Mouse (Mus musculus) embryonic facial prominence, embryonic 14.5 days (tissue): ENCODE results near the gene Dmkn. TPM values are rescaled to one million over a fixed set of nuclear protein-coding genes. Genes with fewer than 3 reads are reported as not detected.
"Not testable (repeated sequence)": the region's sequence is repeated elsewhere in the genome, so short reads cannot be mapped to it uniquely, and the experiment has no call there.

Source experiments
- ATAC-seq: fragments of 200-750 bp; cut with Nextera tagmentation; 2 replicates; pipeline ENCODE4 v1.8.0; 2017; ENCODE audit warnings: low read depth, moderate number of reproducible peaks, moderate TSS enrichment
- DNase-seq: peaks from one replicate; pipeline ENCODE4 v3.0.0-alpha.2; 2015; ENCODE audit warnings: low spot score
- H3K27ac ChIP-seq: fragments of 300-500 bp; sonication (generic); replicated peaks from 2 replicates; pipeline ENCODE4 v1.5.1; 2014; ENCODE audit warnings: low read depth, mild to moderate bottlenecking, low read length, moderate library complexity
- H3K27me3 ChIP-seq: fragments of 300-500 bp; sonication (generic); replicated peaks from 2 replicates; pipeline ENCODE4 v1.6.1; 2014; ENCODE audit warnings: low read length; ENCODE audit not compliant: control insufficient read depth, insufficient read depth
- H3K36me3 ChIP-seq: fragments of 300-500 bp; sonication (generic); 2 replicates; pipeline ENCODE4 v1.6.1; 2014; ENCODE audit warnings: low read length, mixed read lengths; ENCODE audit not compliant: control insufficient read depth, insufficient read depth
- H3K4me1 ChIP-seq: fragments of 300-500 bp; sonication (generic); 2 replicates; pipeline ENCODE4 v1.6.1; 2014; ENCODE audit warnings: antibody characterized with exemption, low read length; ENCODE audit not compliant: control insufficient read depth, insufficient read depth
- H3K4me2 ChIP-seq: fragments of 300-500 bp; sonication (generic); 2 replicates; pipeline ENCODE4 v1.6.1; 2014; ENCODE audit warnings: low read depth, mild to moderate bottlenecking, low read length, moderate library complexity, mixed read lengths
- H3K4me3 ChIP-seq: fragments of 300-500 bp; sonication (generic); 2 replicates; pipeline ENCODE4 v1.5.1; 2014; ENCODE audit warnings: low read depth, mild to moderate bottlenecking, low read length
- H3K9ac ChIP-seq: fragments of 300-500 bp; sonication (generic); 2 replicates; pipeline ENCODE4 v1.6.1; 2014; ENCODE audit warnings: low read depth, mild to moderate bottlenecking, low read length, moderate library complexity, mixed read lengths
- H3K9me3 ChIP-seq: fragments of 300-500 bp; sonication (generic); 2 replicates; pipeline ENCODE4 v1.6.1; 2016; ENCODE audit warnings: low read length; ENCODE audit not compliant: control insufficient read depth
- WGBS: fragments of 180-500 bp; shearing (Covaris S2); extraction: QIAGEN DNeasy Blood & Tissue Kit; methylation state at CpG from one replicate; pipeline ENCODE4 v1.1.7; 2014; 5-methylcytosine and 5-hydroxymethylcytosine counted together
- polyA plus RNA-seq: library from polyadenylated mRNA; unstranded; fragments of >200 nt; fragmentation: Nextera tagmentation; extraction: Ambion mirVana; gene quantifications from 2 replicates; pipeline ENCODE4 v1.2.1, GENCODE M21; 2014

Dmkn gene
- polyA plus RNA-seq, 1 experiment from 2014 or later, result 159 TPM

DNA sequence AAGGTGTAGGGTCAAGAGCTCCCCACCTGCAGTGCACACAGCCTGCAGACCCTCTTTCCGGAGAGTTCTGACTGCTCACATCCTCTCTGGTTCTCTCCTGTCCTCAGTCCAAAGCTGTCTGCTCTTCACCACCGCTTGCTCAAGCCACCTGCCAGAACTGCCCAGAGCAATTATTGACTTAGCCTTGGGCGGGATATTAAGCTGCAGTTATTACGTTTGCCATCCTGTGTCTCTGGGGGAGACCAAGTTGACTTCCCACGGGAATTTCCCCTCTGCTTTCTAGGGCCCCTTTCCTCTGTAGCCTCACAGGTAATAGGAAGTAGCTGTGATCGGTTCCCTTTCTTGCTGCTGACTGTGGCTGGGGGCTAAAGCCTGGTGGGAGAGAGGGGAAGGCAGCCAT is 56.6 kb downstream of the Dmkn start:
- no peaks in the 10 kb centered on the region for H3K4me1 ChIP-seq
- no peak overlapping the region for H3K4me2 ChIP-seq
- no peaks in the 10 kb centered on the region for H3K27me3 ChIP-seq
- no peak overlapping the region for H3K27ac ChIP-seq
- 44% methylated on average over 6 of the region's 6 CpGs for WGBS
- no peaks in the 10 kb centered on the region for H3K36me3 ChIP-seq
- no peaks in the 10 kb centered on the region for H3K9me3 ChIP-seq
- no peak overlapping the region for H3K9ac ChIP-seq
- no peak for ATAC-seq
- H3K4me3 ChIP-seq, result no peak overlapping the region
- no peak for DNase-seq

DNA sequence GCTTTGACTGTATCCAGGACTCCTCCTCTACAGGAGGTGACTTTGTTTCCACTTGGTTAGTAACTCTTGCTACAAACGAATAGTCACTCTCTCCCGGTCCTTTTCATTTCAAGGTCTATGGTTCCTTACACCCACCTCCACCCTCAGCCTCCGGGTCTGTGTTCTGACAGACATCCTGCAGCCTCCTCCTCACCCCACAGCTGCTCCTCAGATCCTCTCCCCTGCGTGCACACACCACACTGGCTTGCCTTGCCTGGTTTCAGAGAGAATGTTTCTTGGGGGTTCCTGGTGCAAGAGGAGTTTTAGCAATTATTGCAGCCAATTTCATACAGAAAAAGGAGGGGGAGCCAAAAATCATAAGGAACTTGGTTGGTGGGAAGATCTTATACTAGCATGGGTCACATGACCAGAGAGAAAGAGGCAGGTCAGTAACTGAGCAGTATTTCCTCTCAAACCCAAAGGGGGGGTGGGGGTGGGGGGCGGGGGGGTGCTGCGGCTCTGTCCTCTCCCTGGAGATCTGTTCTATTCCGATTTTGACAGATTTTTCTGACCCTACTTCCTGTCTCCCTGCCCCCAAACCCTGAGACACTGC is 57.4 kb downstream of the Dmkn start:
- DNase-seq (no peak), ATAC-seq (no peak)
- Histone ChIP-seq H3K36me3 (no peaks in the 10 kb centered on the region), H3K9ac (no peak overlapping the region), H3K27ac (no peak overlapping the region), H3K4me3 (no peak overlapping the region), H3K9me3 (no peaks in the 10 kb centered on the region), H3K27me3 (no peaks in the 10 kb centered on the region), H3K4me2 (no peak overlapping the region), H3K4me1 (no peaks in the 10 kb centered on the region)
- 48% methylated on average over 7 of the region's 7 CpGs for WGBS

- DNase-seq, result no peak
- no peak for ATAC-seq
- WGBS, result 72% methylated on average over 5 of the region's 5 CpGs
- H3K36me3 ChIP-seq, result no peaks in the 10 kb centered on the region
- no peaks in the 10 kb centered on the region for H3K27me3 ChIP-seq
- H3K27ac ChIP-seq, result no peak overlapping the region
- no peak overlapping the region for H3K4me3 ChIP-seq
- H3K9me3 ChIP-seq, result no peaks in the 10 kb centered on the region
- H3K4me2 ChIP-seq, result no peak overlapping the region
- H3K4me1 ChIP-seq, result no peaks in the 10 kb centered on the region
- no peak overlapping the region for H3K9ac ChIP-seq
These were observed 58.0 kb downstream of the Dmkn start for GRCm38 (mm10) chr7:30821532-30821931.

- Histone ChIP-seq H3K27ac (no peak within 1 kb of the TSS), H3K9me3 (no peaks in the 10 kb centered on the region), H3K36me3 (no peaks in the 10 kb centered on the region), H3K27me3 (no peaks in the 10 kb centered on the region), H3K4me2 (no peak within 1 kb of the TSS), H3K9ac (no peak within 1 kb of the TSS), H3K4me3 (no peak within 1 kb of the TSS), H3K4me1 (no peaks in the 10 kb centered on the region)
- ATAC-seq (no peak), DNase-seq (no peak)
- WGBS, result 87% methylated on average over 18 of the region's 18 CpGs
These were observed 60.1 kb downstream of the Dmkn start, which contains the start of gene Ffar2 for GRCm38 (mm10) chr7:30823675-30824074. Gene Ffar2 (minus strand): TSS chr7:30823775.

- Histone ChIP-seq H3K9me3 (no peaks in the 10 kb centered on the region), H3K36me3 (no peaks in the 10 kb centered on the region), H3K9ac (no peak overlapping the region), H3K27me3 (no peaks in the 10 kb centered on the region), H3K4me3 (no peak overlapping the region), H3K27ac (no peak overlapping the region), H3K4me2 (no peak overlapping the region), H3K4me1 (no peaks in the 10 kb centered on the region)
- DNase-seq (no peak), ATAC-seq (no peak)
- 96% methylated on average over 3 of the region's 3 CpGs for WGBS
These were observed 60.8 kb downstream of the Dmkn start for GRCm38 (mm10) chr7:30824306-30824705.

GRCm38 (mm10) chr7:30826660-30827059 is 63.1 kb downstream of the Dmkn start:
- Histone ChIP-seq H3K4me2 (no peak overlapping the region), H3K4me1 (no peaks in the 10 kb centered on the region), H3K4me3 (no peak overlapping the region), H3K27ac (no peak overlapping the region), H3K36me3 (no peaks in the 10 kb centered on the region), H3K27me3 (no peaks in the 10 kb centered on the region), H3K9ac (no peak overlapping the region), H3K9me3 (no peaks in the 10 kb centered on the region)
- ATAC-seq (no peak), DNase-seq (no peak)
- 85% methylated on average over 10 of the region's 10 CpGs for WGBS

- H3K9me3 ChIP-seq, result not testable (repeated sequence)
These were observed 65.3 kb downstream of the Dmkn start for GRCm38 (mm10) chr7:30828871-30829270.

DNA sequence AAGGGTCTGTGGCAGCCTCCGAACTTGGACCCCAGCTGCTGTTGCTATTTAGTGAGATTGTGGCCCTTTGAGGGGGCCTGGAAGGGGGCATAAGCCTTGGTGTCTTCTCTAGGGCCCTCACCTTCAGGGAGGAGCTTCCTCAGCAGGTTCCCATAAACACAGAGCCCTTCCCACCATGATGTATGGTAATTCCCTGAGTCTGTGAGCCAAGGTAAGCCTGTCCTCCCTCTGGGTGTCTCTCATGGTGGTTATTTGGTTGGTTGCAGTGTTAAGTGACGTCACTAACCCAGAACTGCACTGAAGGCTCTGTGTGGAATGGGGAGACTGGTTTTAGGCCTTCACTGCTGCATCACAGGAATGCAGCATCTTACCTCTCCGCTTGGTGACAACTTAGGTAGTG is 65.9 kb downstream of the Dmkn start:
- 66% methylated on average over 3 of the region's 3 CpGs for WGBS
- H3K36me3 ChIP-seq, result no peaks in the 10 kb centered on the region
- no peak overlapping the region for H3K4me3 ChIP-seq
- DNase-seq (no peak), ATAC-seq (no peak)
- H3K4me1 ChIP-seq, result no peaks in the 10 kb centered on the region
- H3K27me3 ChIP-seq, result no peaks in the 10 kb centered on the region
- H3K4me2 ChIP-seq, result no peak overlapping the region
- H3K9me3 ChIP-seq, result no peaks in the 10 kb centered on the region
- H3K27ac ChIP-seq, result no peak overlapping the region
- H3K9ac ChIP-seq, result no peak overlapping the region

More at GRCm38 (mm10) chr7:30828871-30829270, 65.3 kb downstream of the Dmkn start:
- not testable (repeated sequence) for ATAC-seq, H3K27ac ChIP-seq, DNase-seq, H3K9ac ChIP-seq, H3K27me3 ChIP-seq, H3K36me3 ChIP-seq, H3K4me3 ChIP-seq, H3K4me1 ChIP-seq, H3K4me2 ChIP-seq
